Mouse (Mus musculus) spleen, adult 2 months (tissue): ENCODE data around the gene Prss29.

ENCODE experiments used
- CTCF ChIP-seq: fragments of 200-500 bp; IDR thresholded peaks from 2 replicates; pipeline ENCODE4 v1.5.1; 2011; ENCODE audit warnings: mild to moderate bottlenecking, inconsistent platforms; ENCODE audit not compliant: insufficient read depth, insufficient read length, insufficient replicate concordance; ENCODE audit errors: extremely low read depth
- POLR2A ChIP-seq: fragments of 200-500 bp; IDR thresholded peaks from 2 replicates; pipeline ENCODE4 v1.6.1; 2011; ENCODE audit warnings: low read depth, low read length, inconsistent platforms

GRCm38 (mm10) chr17:25282133-25282532, 36.3 kb upstream of the Prss29 start:
- TF ChIP-seq CTCF (no peak), POLR2A (no peak)
